Mouse (Mus musculus): Measurements from ENCODE around the gene Babam1.

DNA sequence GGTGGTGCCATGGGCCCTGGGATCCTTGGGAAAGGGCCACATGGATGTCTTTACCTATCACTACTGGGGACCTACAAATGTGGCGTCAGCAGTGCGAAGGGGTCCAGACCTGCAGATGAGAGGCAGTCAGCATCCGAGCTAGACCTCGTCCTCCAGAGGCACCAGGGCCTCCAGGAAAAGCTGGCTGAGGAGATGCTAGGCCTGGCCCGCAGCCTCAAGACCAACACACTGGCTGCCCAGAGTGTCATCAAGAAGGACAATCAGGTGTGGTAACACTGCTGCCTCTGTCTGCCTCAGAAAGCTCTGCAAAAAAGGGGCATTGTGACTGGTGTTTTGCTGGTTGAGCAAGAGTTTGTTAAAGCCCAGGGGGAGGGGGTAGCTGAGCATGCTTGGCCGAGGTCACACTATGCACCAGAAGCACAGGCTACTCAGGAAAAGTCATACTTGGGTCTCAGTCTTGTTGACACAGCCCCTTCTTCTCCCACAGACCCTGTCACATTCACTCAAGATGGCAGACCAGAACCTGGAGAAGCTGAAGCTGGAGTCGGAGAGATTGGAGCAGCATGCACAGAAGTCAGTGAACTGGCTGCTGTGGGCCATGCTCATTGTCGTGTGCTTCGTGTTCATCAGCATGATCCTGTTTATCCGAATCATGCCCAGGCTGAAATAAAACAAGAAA is 27.5 kb upstream of the Babam1 start:
- TF ChIP-seq CTCF (IDR thresholded peaks at IDR 0.05; ENCODE audit: low read depth) (no peak), EP300 (optimal IDR thresholded peaks at IDR 0.05) (no peak)
